Mouse (Mus musculus) liver, embryonic 16.5 days (tissue): ENCODE data around the gene Npm1. TPM values are rescaled to one million over a fixed set of nuclear protein-coding genes. Genes with fewer than 3 reads are reported as not detected.

Source experiments
- ATAC-seq: fragments of 200-750 bp; cut with Nextera tagmentation; 2 replicates; pipeline ENCODE4 v1.8.0; 2017; ENCODE audit warnings: low read depth, mild to moderate bottlenecking, moderate number of reproducible peaks, moderate library complexity
- H3K27ac ChIP-seq: fragments of 300-500 bp; sonication (generic); 2 replicates; pipeline ENCODE4 v1.5.1; 2014; ENCODE audit warnings: mild to moderate bottlenecking, low read length
- H3K27me3 ChIP-seq: fragments of 300-500 bp; sonication (generic); 2 replicates; pipeline ENCODE4 v1.6.1; 2014; ENCODE audit warnings: low read depth, low read length, mixed read lengths; ENCODE audit not compliant: control insufficient read depth, insufficient read depth
- H3K36me3 ChIP-seq: fragments of 300-500 bp; sonication (generic); 2 replicates; pipeline ENCODE4 v1.6.1; 2014; ENCODE audit warnings: mild to moderate bottlenecking; ENCODE audit not compliant: control insufficient read depth, insufficient read depth
- H3K4me1 ChIP-seq: fragments of 300-500 bp; sonication (generic); 2 replicates; pipeline ENCODE4 v1.6.1; 2014; ENCODE audit warnings: low read depth, low read length, mixed read lengths; ENCODE audit not compliant: control insufficient read depth
- H3K4me2 ChIP-seq: fragments of 300-500 bp; sonication (generic); 2 replicates; pipeline ENCODE4 v1.6.1; 2014; ENCODE audit warnings: low read depth, low read length, mixed read lengths
- H3K4me3 ChIP-seq: fragments of 300-500 bp; sonication (generic); 2 replicates; pipeline ENCODE4 v1.5.1; 2014; ENCODE audit warnings: low read depth, mild to moderate bottlenecking, low read length
- H3K9ac ChIP-seq: fragments of 300-500 bp; sonication (generic); 2 replicates; pipeline ENCODE4 v1.6.1; 2014; ENCODE audit warnings: low read depth, low read length
- H3K9me3 ChIP-seq: fragments of 300-500 bp; sonication (generic); replicated peaks from 2 replicates; pipeline ENCODE4 v1.6.1; 2016; ENCODE audit warnings: low read length; ENCODE audit not compliant: control insufficient read depth
- WGBS: fragments of 180-500 bp; shearing (Covaris S2); extraction: QIAGEN DNeasy Blood & Tissue Kit; methylation state at CpG from one replicate; pipeline ENCODE4 v1.1.7; 2014; ENCODE audit not compliant: insufficient replicate concordance; 5-methylcytosine and 5-hydroxymethylcytosine counted together
- polyA plus RNA-seq: library from polyadenylated mRNA; unstranded; fragments of >200 nt; fragmentation: Nextera tagmentation; extraction: Ambion mirVana; gene quantifications from 2 replicates; pipeline ENCODE4 v1.2.1, GENCODE M21; 2015

Npm1 gene
- polyA plus RNA-seq, 1 experiment from 2014 or later: 289 TPM

GRCm38 (mm10) chr11:33104911-33105316, 58.1 kb downstream of the Npm1 start:
- Histone ChIP-seq H3K9me3 (no peaks in the 10 kb centered on the region), H3K36me3 (no peaks in the 10 kb centered on the region), H3K9ac (no peak overlapping the region), H3K27me3 (no peaks in the 10 kb centered on the region), H3K4me2 (no peak overlapping the region), H3K4me3 (no peak overlapping the region), H3K27ac (no peak overlapping the region), H3K4me1 (no peaks in the 10 kb centered on the region)
- no peak for ATAC-seq
- WGBS: 68% methylated on average over 8 of the region's 8 CpGs

- H3K4me1 ChIP-seq: no peaks in the 10 kb centered on the region
- H3K36me3 ChIP-seq: no peaks in the 10 kb centered on the region
- H3K27me3 ChIP-seq: no peaks in the 10 kb centered on the region
- H3K9me3 ChIP-seq: no peaks in the 10 kb centered on the region
- no peak overlapping the region for H3K4me2 ChIP-seq
- no peak overlapping the region for H3K9ac ChIP-seq
- H3K4me3 ChIP-seq: no peak overlapping the region
- 68% methylated on average over 13 of the region's 13 CpGs for WGBS
- H3K27ac ChIP-seq: no peak overlapping the region
- peak; percentile 41; the same call in 1 of the 2 replicates for ATAC-seq
Observed at GRCm38 (mm10) chr11:33103291-33103943, 59.6 kb downstream of the Npm1 start.

Other genes starting within 250 kb of the Npm1 start
- 0.15 TPM in 2 replicates for gene Fgf18, start 15.8 kb downstream of the Npm1 start, polyA plus RNA-seq
- gene Tlx3, start 40.4 kb upstream of the Npm1 start, polyA plus RNA-seq: not detected in 2 replicates
- gene Gm12117, start 113.5 kb upstream of the Npm1 start, polyA plus RNA-seq: not detected in 2 replicates